Mouse (Mus musculus): ENCODE data around the gene Rab34. TPM values are rescaled to one million over a fixed set of nuclear protein-coding genes. Genes with fewer than 3 reads are reported as not detected.

The Rab34 gene
- polyA plus RNA-seq, 1 experiment = 36.6 TPM

DNA sequence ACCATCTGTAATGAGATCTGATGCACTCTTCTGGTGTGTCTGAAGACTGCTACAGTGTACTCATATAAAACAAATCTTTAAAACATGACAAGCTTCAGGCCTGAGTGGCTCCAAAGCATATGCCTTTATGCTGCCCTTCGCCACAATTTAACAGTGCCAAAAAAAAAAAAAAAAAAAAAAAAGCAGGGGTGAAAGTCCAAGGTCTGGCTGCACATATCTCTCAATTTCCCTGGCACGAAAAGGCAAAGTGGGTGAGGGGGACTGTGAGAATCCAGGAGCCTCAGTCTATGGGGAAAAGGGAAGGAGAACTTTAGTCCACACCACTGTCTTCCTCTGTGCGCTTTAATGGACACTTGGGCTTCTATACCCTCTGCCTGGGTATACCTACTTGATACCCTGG, 14.1 kb downstream of the Rab34 start:
- TF ChIP-seq CTCF (IDR thresholded peaks at IDR 0.05; ENCODE audit: borderline replicate concordance, insufficient read depth, low read depth, low read length) = no peak
- no peak for TF ChIP-seq POLR2A (IDR thresholded peaks at IDR 0.05; ENCODE audit: borderline replicate concordance, insufficient read depth, low read length)
- H3K27ac ChIP-seq (ENCODE audit: insufficient read depth, low read length) = no peak overlapping the region
- H3K4me1 ChIP-seq (ENCODE audit: control insufficient read depth, insufficient read depth, low read length) = no peaks in the 10 kb centered on the region
- WGBS = 91% methylated on average over 3 of the region's 3 CpGs
- H3K27me3 ChIP-seq (ENCODE audit: control insufficient read depth, insufficient read depth, low read length) = no peaks in the 10 kb centered on the region
- no peak for DNase-seq
- no peak overlapping the region for H3K4me3 ChIP-seq (replicated peaks; ENCODE audit: insufficient read depth, low read depth, low read length)

DNA sequence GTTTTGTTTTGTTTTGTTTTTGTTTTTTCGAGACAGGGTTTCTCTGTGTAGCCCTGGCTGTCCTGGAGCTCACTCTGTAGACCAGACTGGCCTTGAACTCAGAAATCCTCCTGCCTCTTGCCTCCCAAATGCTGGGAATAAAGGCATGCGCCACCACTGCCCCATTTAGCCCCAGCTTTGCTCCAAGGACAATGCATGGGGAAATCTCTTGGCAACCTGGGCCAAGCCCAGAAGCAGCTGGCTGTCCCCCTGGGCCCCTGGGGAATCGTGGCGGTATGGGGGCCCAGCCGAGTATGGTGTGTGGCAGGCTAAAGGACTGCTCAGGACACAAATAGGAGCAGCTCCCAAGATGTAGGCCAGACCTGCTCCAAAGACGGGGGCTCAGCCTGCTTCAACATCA, 16.1 kb downstream of the Rab34 start:
- no peak for DNase-seq

DNA sequence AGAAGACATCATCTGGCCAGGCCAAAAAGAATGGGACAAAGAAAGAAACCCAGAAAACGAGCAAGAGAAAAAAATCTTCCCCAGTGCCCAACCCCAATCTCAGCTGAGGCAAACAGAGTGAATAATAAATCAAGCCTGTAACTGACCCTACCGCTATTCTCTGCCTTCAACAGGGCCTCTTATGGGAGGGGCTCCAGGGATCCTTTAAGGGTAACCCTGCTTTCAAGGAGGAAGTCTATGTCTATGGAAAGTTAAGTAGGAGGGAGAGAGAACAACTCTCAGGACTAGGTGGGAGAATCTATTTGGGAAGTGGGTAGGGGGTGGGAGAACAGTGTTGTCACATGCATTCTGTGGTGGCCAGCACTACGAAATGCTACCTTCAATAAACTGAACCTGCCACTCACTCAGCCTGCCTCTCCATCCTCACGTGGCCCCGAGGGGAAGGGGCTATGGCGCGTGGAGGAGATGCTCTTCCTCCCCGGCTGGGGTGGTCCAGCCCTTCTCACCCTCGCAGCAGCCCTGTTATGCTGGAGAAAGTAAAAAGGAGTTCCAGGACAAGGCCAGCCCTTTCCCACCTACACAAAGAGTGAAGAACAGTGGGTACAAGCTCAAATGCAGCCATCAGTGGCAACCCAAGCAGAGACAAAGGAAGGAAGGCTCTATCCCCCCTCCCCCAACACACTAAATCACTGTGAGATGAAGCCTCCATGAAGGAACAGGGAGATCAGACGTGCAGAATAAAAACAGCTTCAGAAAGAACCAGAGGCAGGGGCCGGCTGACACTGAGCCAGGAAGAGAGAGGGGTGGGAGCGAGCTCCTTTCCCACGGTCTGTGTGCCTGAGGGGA, 17.4 kb downstream of the Rab34 start:
- 71% methylated on average over 13 of the region's 13 CpGs for WGBS
- no peak overlapping the region for H3K27ac ChIP-seq (ENCODE audit: insufficient read depth, low read length)

More for the DNA sequence above, 16.1 kb downstream of the Rab34 start:
- TF ChIP-seq CTCF (IDR thresholded peaks at IDR 0.05; ENCODE audit: borderline replicate concordance, insufficient read depth, low read depth, low read length) (no peak), POLR2A (IDR thresholded peaks at IDR 0.05; ENCODE audit: borderline replicate concordance, insufficient read depth, low read length) (no peak)
- no peak overlapping the region for H3K4me3 ChIP-seq (replicated peaks; ENCODE audit: insufficient read depth, low read depth, low read length)
- H3K27ac ChIP-seq (ENCODE audit: insufficient read depth, low read length) = peak overlapping the region; percentile 31; the same call in 1 of the 2 replicates
- H3K4me1 ChIP-seq (ENCODE audit: control insufficient read depth, insufficient read depth, low read length) = no peaks in the 10 kb centered on the region
- no peaks in the 10 kb centered on the region for H3K27me3 ChIP-seq (ENCODE audit: control insufficient read depth, insufficient read depth, low read length)
- WGBS = 38% methylated on average over 6 of the region's 6 CpGs

DNA sequence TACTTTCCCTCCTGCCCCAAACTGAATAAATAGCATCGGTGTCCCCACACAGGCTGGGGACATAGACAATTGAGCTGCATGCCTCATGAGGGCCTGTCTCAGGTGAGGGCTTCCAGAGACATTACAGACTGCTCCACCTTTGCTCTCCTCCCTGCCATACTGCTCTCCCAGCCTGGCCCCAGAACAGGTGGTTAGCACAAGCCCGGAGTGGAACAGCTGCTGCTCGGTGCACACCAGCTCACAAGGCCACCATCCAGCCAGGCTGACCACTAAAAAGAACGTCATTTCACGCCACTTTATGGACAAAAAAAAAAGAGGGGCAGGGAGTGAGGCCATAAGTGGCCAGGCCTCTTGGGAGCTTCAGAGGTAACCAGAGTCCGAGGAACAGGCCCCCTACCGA, 19.0 kb downstream of the Rab34 start:
- TF ChIP-seq POLR2A (IDR thresholded peaks at IDR 0.05; ENCODE audit: borderline replicate concordance, insufficient read depth, low read length) (no peak), CTCF (IDR thresholded peaks at IDR 0.05; ENCODE audit: borderline replicate concordance, insufficient read depth, low read depth, low read length) (no peak)
- Histone ChIP-seq H3K27me3 (ENCODE audit: control insufficient read depth, insufficient read depth, low read length) (no peaks in the 10 kb centered on the region), H3K4me1 (ENCODE audit: control insufficient read depth, insufficient read depth, low read length) (no peaks in the 10 kb centered on the region), H3K4me3 (replicated peaks; ENCODE audit: insufficient read depth, low read depth, low read length) (no peak overlapping the region), H3K27ac (ENCODE audit: insufficient read depth, low read length) (no peak overlapping the region)
- 59% methylated on average over 7 of the region's 7 CpGs for WGBS
- no peak for DNase-seq

More for the DNA sequence above, 17.4 kb downstream of the Rab34 start:
- H3K4me3 ChIP-seq (replicated peaks; ENCODE audit: insufficient read depth, low read depth, low read length) = no peak overlapping the region
- TF ChIP-seq CTCF (IDR thresholded peaks at IDR 0.05; ENCODE audit: borderline replicate concordance, insufficient read depth, low read depth, low read length) (no peak), POLR2A (IDR thresholded peaks at IDR 0.05; ENCODE audit: borderline replicate concordance, insufficient read depth, low read length) (no peak)
- H3K4me1 ChIP-seq (ENCODE audit: control insufficient read depth, insufficient read depth, low read length) = no peaks in the 10 kb centered on the region
- no peaks in the 10 kb centered on the region for H3K27me3 ChIP-seq (ENCODE audit: control insufficient read depth, insufficient read depth, low read length)
- DNase-seq = no peak

DNA sequence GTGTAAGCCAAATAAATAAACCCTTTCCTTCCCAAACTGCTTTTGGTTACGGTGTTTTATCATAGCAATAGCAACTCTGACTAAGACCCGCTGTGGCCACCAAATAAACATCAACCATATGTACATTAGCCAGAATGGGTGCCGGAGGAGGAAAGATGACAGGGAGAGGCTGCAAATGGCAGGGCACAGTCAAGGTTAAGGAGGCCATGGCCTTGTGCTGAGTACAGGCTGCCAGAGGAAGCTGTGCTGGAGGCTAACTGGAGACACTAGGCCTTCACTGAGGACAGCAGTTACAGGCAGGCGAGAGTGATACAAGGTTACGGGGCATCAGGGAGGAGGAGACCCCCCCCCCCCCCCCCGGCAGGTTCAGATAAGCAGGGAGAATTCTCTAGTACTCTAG, 21.7 kb downstream of the Rab34 start:
- Histone ChIP-seq H3K4me3 (replicated peaks; ENCODE audit: insufficient read depth, low read depth, low read length) (no peak overlapping the region), H3K27ac (ENCODE audit: insufficient read depth, low read length) (no peak overlapping the region), H3K27me3 (ENCODE audit: control insufficient read depth, insufficient read depth, low read length) (no peaks in the 10 kb centered on the region), H3K4me1 (ENCODE audit: control insufficient read depth, insufficient read depth, low read length) (no peaks in the 10 kb centered on the region)
- no peak for DNase-seq
- TF ChIP-seq CTCF (IDR thresholded peaks at IDR 0.05; ENCODE audit: borderline replicate concordance, insufficient read depth, low read depth, low read length) = no peak
- TF ChIP-seq POLR2A (IDR thresholded peaks at IDR 0.05; ENCODE audit: borderline replicate concordance, insufficient read depth, low read length) = no peak
- 93% methylated on average over 6 of the region's 6 CpGs for WGBS

DNA sequence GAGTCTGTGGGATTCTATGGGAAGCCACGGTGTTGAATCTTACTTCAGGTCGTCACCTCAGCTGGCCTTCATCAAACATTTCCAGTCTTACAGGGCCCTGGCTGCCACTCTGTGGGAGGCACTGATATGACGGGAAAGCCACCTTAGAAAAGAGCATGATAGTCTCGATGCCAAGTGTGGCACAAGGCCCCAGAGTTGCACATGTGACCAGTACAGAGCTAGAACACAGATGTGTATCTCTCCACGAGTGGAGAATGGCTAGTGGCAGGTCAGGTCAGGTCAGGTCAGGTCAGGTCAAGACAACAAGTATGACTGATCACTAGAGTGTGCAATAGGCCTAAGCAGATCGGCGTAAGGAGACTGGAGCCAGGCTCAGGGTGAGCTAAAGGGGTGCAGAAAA, 22.4 kb downstream of the Rab34 start:
- 67% methylated on average over 7 of the region's 7 CpGs for WGBS
- TF ChIP-seq CTCF (IDR thresholded peaks at IDR 0.05; ENCODE audit: borderline replicate concordance, insufficient read depth, low read depth, low read length) (no peak), POLR2A (IDR thresholded peaks at IDR 0.05; ENCODE audit: borderline replicate concordance, insufficient read depth, low read length) (no peak)
- no peak for DNase-seq

DNA sequence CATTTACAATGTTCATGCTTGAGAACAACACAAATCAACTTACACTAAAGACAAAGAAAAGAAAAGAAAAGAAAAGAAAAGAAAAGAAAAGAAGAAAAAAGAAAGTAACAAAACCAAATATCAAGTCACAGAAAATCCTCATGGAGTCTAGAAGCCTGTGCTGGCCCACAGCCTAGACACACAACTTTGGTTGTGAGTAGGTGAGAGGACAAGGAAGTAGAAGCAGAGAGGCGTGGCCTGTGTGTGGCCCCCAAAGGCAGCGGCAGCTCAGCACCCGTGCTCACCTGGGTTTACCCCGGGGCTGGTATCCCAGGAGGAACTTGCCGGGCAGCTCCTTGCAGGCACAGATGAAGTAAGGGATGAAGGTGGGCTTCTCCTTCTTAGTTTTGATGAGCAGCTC, 23.3 kb downstream of the Rab34 start:
- 91% methylated on average over 5 of the region's 5 CpGs for WGBS
- Histone ChIP-seq H3K27ac (ENCODE audit: insufficient read depth, low read length) (no peak overlapping the region), H3K27me3 (ENCODE audit: control insufficient read depth, insufficient read depth, low read length) (no peaks in the 10 kb centered on the region), H3K4me3 (replicated peaks; ENCODE audit: insufficient read depth, low read depth, low read length) (no peak overlapping the region), H3K4me1 (ENCODE audit: control insufficient read depth, insufficient read depth, low read length) (no peaks in the 10 kb centered on the region)
- DNase-seq = no peak
- TF ChIP-seq POLR2A (IDR thresholded peaks at IDR 0.05; ENCODE audit: borderline replicate concordance, insufficient read depth, low read length) = no peak
- no peak for TF ChIP-seq CTCF (IDR thresholded peaks at IDR 0.05; ENCODE audit: borderline replicate concordance, insufficient read depth, low read depth, low read length)

More for the DNA sequence above, 22.4 kb downstream of the Rab34 start:
- Histone ChIP-seq H3K27ac (ENCODE audit: insufficient read depth, low read length) (no peak overlapping the region), H3K27me3 (ENCODE audit: control insufficient read depth, insufficient read depth, low read length) (no peaks in the 10 kb centered on the region), H3K4me3 (replicated peaks; ENCODE audit: insufficient read depth, low read depth, low read length) (no peak overlapping the region), H3K4me1 (ENCODE audit: control insufficient read depth, insufficient read depth, low read length) (no peaks in the 10 kb centered on the region)

All from cerebellum, adult 2 months (tissue).